Mouse (Mus musculus) retina, embryonic 14.5 days (tissue): ENCODE measurements around the gene Hsp90aa1.
"Not testable (repeated sequence)": the region's sequence is repeated elsewhere in the genome, so short reads cannot be mapped to it uniquely, and the experiment has no call there.

ENCODE experiments used
- DNase-seq: peaks from one replicate; pipeline ENCODE4 v3.0.0-alpha.2; 2015; ENCODE audit warnings: low spot score

Gene Hsp90aa1

GRCm38 (mm10) chr12:110698523-110699170, 3.9 kb downstream of the Hsp90aa1 start:
- DNase-seq, result no peak

GRCm38 (mm10) chr12:110698080-110698479, 4.4 kb downstream of the Hsp90aa1 start:
- no peak for DNase-seq

DNA sequence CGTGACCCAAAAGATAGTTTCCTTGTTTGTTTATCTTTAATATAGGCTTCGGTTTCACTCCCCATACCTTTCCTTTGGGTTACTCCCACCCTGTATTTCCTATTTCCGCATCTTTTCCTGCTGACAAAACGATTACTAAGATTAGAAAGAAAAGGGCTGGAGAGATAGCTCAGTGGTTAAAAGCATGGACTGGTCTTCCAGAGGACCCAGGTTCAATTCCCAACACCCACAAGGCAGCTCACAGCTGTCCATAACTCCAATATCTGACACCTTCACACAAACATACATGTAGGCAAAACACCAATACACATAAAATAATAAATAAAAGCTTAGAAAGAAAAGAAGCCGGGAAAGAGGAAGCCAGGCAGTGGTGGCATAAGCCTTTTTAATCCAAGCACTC, 5.1 kb downstream of the Hsp90aa1 start:
- no peak for DNase-seq

DNA sequence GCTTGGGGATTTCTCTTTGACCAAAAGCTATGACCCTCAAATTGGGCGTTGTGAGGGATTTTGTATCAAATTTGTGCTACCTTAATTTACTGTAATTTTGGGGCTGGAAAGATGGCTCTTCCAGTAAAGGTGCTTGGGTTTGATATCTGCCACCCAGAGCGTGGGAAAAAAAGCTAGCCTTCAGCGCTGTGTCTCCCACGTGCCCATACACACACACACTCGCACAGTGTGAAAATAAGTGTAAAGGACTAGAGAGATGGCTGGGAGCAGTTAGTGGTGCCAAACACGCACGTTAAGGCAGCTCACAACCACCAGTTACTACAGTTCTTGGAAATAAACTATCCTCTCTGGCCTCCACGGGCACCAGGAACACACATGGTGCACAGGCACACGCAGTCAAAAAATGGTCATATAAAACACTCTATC, 5.5 kb downstream of the Hsp90aa1 start:
- DNase-seq, result no peak

GRCm38 (mm10) chr12:110696173-110696974, 6.2 kb downstream of the Hsp90aa1 start:
- DNase-seq, result peak; percentile 98

DNA sequence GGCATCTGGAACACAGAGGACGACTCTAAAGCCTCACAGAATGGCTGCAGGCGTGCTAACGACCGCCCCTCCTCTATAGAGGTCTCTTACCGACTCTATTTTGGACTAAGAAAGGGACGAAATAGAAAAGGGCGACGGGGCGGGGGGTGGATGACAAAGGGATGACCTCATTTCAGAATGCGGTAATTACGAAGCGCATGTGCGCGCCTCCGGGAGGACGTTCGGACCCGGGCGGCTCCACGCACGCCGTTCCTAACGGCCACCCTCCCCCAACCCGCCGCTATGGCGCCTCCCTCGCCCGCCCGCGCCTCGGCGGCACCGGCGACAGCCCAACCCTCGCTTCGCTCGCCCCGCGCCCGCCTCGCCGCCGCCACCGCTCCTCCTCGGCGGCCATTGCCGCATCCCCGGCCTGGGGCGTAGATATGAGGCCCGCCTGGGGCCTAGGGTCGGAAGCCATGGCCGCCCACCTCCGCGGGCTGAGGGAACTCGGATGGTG, 6.8 kb downstream of the Hsp90aa1 start:
- DNase-seq, result peak; percentile 72

DNA sequence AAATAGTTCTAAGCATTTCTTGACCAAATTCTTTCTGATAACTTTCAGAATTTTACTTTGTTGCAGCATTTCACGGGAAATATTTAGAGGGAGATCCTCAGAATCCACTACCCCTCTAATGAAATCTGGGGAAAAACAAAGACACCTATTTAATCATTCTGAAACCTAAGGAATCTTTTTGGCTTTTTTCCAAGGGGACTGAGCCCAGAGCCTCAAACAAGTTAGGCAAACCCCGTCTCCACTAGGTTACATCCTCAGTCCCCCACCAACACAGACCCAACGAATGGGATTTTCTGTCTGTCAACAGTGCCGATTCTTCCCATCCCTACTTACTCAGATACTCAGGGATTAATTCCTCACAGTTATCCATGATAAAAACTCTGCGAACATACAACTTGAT, 9.2 kb downstream of the Hsp90aa1 start:
- DNase-seq, result not testable (repeated sequence)

- no peak for DNase-seq
These were observed 12.4 kb downstream of the Hsp90aa1 start for GRCm38 (mm10) chr12:110689919-110690643.

DNA sequence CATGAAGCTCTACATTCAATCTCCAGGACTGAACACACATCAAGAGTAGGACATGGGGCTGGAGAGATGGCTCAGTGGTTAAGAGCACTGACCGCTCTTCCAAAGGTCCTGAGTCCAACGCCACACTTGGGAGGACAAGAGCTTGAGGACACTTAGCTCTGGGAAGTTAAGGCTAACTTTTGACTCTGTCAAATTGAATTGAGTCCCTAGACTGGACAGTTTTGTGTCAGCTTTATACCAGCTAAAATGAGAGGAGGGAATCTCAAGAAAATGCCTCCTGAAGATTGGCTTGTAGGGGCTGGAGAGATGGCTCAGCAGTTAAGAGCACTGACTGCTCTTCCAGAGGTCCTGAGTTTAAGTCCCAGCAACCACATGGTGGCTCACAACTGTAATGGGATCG, 13.6 kb downstream of the Hsp90aa1 start:
- not testable (repeated sequence) for DNase-seq

GRCm38 (mm10) chr12:110687894-110688734, 14.4 kb downstream of the Hsp90aa1 start:
- DNase-seq, result no peak

- DNase-seq, result no peak
These were observed 18.9 kb downstream of the Hsp90aa1 start for GRCm38 (mm10) chr12:110683580-110683979.

DNA sequence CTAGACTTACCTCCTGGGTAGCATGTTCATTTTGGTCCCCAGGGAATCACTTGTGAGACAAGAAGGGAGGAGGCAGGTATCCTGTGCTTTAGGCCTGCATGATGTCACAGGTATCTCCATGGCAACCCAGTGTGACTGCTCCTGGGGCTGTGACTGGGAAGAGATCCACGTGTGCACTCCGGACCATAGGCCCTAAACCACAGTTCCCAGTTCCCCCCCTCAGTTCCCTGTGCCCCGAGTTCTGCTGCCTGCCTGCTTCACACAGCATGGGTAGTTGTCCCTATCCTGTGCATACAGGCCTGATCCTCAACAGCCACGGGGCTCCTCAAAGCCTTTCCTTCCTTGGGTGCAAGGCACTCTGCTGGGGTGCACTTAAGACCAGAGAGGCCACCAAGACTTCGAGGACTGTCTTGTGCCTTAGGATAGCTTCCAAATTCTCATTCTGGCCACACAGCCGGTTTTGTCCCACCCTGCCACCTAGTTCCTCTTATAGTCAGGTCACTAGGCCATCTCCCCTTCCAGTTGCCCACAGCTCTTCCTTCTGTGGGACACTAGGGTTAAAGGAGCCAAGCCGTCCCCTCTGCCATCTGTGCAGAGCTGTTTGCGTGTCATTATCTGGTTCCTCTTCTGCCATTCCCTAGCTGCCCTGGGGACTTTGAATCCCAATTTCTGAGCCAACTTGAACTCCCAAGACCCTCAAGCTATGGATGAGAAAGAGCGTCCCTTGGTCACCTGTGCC, 19.8 kb downstream of the Hsp90aa1 start, which contains the start of gene 1700001K19Rik:
Gene 1700001K19Rik (minus strand): TSS at position 59 of the 739 bp plus-strand sequence.
- DNase-seq, result no peak

DNA sequence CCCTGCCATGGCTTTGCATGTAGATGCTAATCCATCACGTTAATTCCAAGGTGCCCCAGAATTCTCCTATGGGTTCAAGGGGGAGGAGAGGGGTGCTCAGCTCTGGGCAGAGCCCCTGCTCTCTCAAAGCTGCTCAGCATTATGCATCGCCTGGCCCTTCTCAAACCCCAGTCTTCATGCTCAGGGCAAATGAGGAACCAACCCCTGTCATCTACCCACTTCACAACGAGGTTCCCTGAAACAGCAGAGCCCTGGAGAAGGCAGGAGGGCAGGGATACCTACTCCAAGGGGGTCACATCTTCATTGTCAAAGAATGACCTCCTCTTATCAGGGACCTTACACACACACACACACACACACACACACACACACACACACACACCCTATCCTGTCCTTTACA, 20.6 kb downstream of the Hsp90aa1 start:
- DNase-seq, result no peak

DNA sequence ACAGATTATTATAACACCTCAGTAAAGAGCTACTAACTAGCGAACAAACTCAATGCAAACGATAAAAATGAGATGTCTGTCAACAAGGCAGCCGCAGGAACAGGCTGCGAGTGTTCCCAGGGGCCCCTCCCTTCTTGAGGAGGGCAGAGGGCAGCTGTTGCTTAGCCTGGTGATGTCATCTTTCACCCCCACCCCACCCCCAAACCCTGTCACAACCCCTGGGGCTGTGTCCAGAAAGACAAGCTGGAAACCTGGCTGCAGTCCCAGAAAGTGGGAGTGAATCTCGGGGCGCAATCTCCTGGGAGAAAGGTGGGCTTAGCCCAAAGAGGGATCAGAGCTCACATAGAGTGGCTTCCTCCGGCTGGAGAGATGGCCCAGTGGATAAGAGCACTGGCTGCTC, 21.3 kb downstream of the Hsp90aa1 start:
- no peak for DNase-seq

GRCm38 (mm10) chr12:110674243-110674642, 28.3 kb downstream of the Hsp90aa1 start:
- peak; percentile 56 for DNase-seq

GRCm38 (mm10) chr12:110667466-110668077, 35.0 kb downstream of the Hsp90aa1 start:
- DNase-seq, result no peak

- no peak for DNase-seq
These were observed 40.8 kb downstream of the Hsp90aa1 start for GRCm38 (mm10) chr12:110661746-110662145.

GRCm38 (mm10) chr12:110651464-110651863, 51.1 kb downstream of the Hsp90aa1 start:
- no peak for DNase-seq

DNA sequence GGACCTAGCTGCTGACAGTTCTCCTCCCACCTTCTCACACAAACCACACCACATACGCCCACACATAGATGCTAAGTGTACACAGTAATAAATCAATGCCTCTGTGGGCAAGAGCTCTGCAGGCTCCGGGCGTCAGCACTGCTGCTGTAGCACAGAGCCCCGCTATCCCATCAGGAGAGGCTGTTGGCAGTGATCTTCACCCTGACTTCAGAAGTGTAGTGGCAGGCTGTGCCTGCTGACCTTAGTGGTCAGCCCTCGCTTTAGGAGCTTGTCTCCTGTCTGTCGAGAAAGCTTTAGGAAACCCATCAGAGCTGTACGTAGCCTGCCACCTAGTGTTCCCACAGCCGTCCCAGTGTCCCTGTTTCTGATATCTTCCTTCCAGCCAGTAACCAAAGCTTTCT, 52.3 kb downstream of the Hsp90aa1 start:
- no peak for DNase-seq
